Mouse (Mus musculus) forebrain, embryonic 12.5 days (tissue): Measurements from ENCODE around the gene Dkk1. TPM values are rescaled to one million over a fixed set of nuclear protein-coding genes. Genes with fewer than 3 reads are reported as not detected.
"Not testable (repeated sequence)": the region's sequence is repeated elsewhere in the genome, so short reads cannot be mapped to it uniquely, and the experiment has no call there.

ENCODE experiments used
- ATAC-seq: fragments of 200-750 bp; cut with Nextera tagmentation; 2 replicates; pipeline ENCODE4 v1.8.0; 2017; ENCODE audit warnings: moderate TSS enrichment; ENCODE audit not compliant: low FRiP score
- H3K27ac ChIP-seq: fragments of 300-500 bp; sonication (generic); 2 replicates; pipeline ENCODE4 v1.5.1; 2016; ENCODE audit warnings: mild to moderate bottlenecking
- H3K27me3 ChIP-seq: fragments of 300-500 bp; sonication (generic); 2 replicates; pipeline ENCODE4 v1.6.1; 2016; ENCODE audit warnings: mild to moderate bottlenecking
- H3K36me3 ChIP-seq: fragments of 300-500 bp; sonication (generic); replicated peaks from 2 replicates; pipeline ENCODE4 v1.6.1; 2016; ENCODE audit warnings: mild to moderate bottlenecking
- H3K4me1 ChIP-seq: fragments of 300-500 bp; sonication (generic); 2 replicates; pipeline ENCODE4 v1.6.1; 2016
- H3K4me2 ChIP-seq: fragments of 300-500 bp; sonication (generic); 2 replicates; pipeline ENCODE4 v1.6.1; 2016; ENCODE audit warnings: mild to moderate bottlenecking, moderate library complexity
- H3K4me3 ChIP-seq: fragments of 300-500 bp; sonication (generic); replicated peaks from 2 replicates; pipeline ENCODE4 v1.5.1; 2016; ENCODE audit warnings: mild to moderate bottlenecking
- H3K9ac ChIP-seq: fragments of 300-500 bp; sonication (generic); 2 replicates; pipeline ENCODE4 v1.6.1; 2016; ENCODE audit warnings: mild to moderate bottlenecking
- H3K9me3 ChIP-seq: fragments of 300-500 bp; sonication (generic); 2 replicates; pipeline ENCODE4 v1.6.1; 2016
- WGBS: fragments of 180-500 bp; shearing (Covaris S2); methylation state at CpG from one replicate; pipeline ENCODE4 v1.1.7; 2016; 5-methylcytosine and 5-hydroxymethylcytosine counted together
- polyA plus RNA-seq: library from polyadenylated mRNA; unstranded; fragments of >200 nt; fragmentation: Nextera tagmentation; extraction: Ambion mirVana; gene quantifications from 2 replicates; pipeline ENCODE4 v1.2.1, GENCODE M21; 2016

The Dkk1 gene
- polyA plus RNA-seq: 3.0 and 3.1 TPM in 2 replicates

GRCm38 (mm10) chr19:30549044-30549853 lies at the start of gene Dkk1:
TSS of gene Dkk1 (minus strand) at chr19:30549665.
- Histone ChIP-seq H3K9me3 (no peaks in the 10 kb centered on the region), H3K36me3 (no peaks in the 10 kb centered on the region), H3K27ac (no peak within 1 kb of the TSS), H3K27me3 (peaks cover 85% of the 10 kb centered on the region), H3K4me2 (peak within 1 kb of the TSS; percentile 60), H3K4me1 (peaks cover 28% of the 10 kb centered on the region), H3K9ac (peak within 1 kb of the TSS; percentile 40; the same call in 1 of the 2 replicates), H3K4me3 (peak within 1 kb of the TSS; percentile 40)
- peak; percentile 84 for ATAC-seq
- WGBS: under 1% methylated on average over 26 of the region's 26 CpGs

- no peaks in the 10 kb centered on the region for H3K9me3 ChIP-seq
- no peak for ATAC-seq
- no peak overlapping the region for H3K4me3 ChIP-seq
- H3K9ac ChIP-seq: no peak overlapping the region
- no peak overlapping the region for H3K4me2 ChIP-seq
- no peaks in the 10 kb centered on the region for H3K36me3 ChIP-seq
- no peaks in the 10 kb centered on the region for H3K27me3 ChIP-seq
- 75% methylated on average over 3 of the region's 3 CpGs for WGBS
- no peaks in the 10 kb centered on the region for H3K4me1 ChIP-seq
- no peak overlapping the region for H3K27ac ChIP-seq
Observed at GRCm38 (mm10) chr19:30586366-30586765, 36.9 kb upstream of the Dkk1 start.

GRCm38 (mm10) chr19:30564516-30564915 lies 15.1 kb upstream of the Dkk1 start:
- H3K36me3 ChIP-seq: no peaks in the 10 kb centered on the region
- H3K4me2 ChIP-seq: no peak overlapping the region
- H3K27me3 ChIP-seq: no peaks in the 10 kb centered on the region
- ATAC-seq: no peak
- H3K4me1 ChIP-seq: no peaks in the 10 kb centered on the region
- H3K9ac ChIP-seq: no peak overlapping the region
- 0 out of 2 replicates have a peak, but pooled peaks cover 3% of the 10 kb centered on the region for H3K9me3 ChIP-seq
- 54% methylated on average over 6 of the region's 6 CpGs for WGBS
- H3K27ac ChIP-seq: no peak overlapping the region
- H3K4me3 ChIP-seq: no peak overlapping the region

- ATAC-seq: no peak
- no peaks in the 10 kb centered on the region for H3K36me3 ChIP-seq
- 91% methylated on average over 3 of the region's 3 CpGs for WGBS
Observed at GRCm38 (mm10) chr19:30563876-30564275, 14.4 kb upstream of the Dkk1 start.

GRCm38 (mm10) chr19:30558024-30558423 lies 8.6 kb upstream of the Dkk1 start:
- H3K9ac ChIP-seq: no peak overlapping the region
- H3K4me3 ChIP-seq: no peak overlapping the region
- 0 out of 2 replicates have a peak, but pooled peaks cover 3% of the 10 kb centered on the region for H3K9me3 ChIP-seq
- H3K4me2 ChIP-seq: no peak overlapping the region
- H3K4me1 ChIP-seq: peaks cover 4% of the 10 kb centered on the region
- no peak overlapping the region for H3K27ac ChIP-seq
- peaks cover 14% of the 10 kb centered on the region for H3K27me3 ChIP-seq
- no peaks in the 10 kb centered on the region for H3K36me3 ChIP-seq
- no peak for ATAC-seq

More at GRCm38 (mm10) chr19:30563876-30564275, 14.4 kb upstream of the Dkk1 start:
- no peaks in the 10 kb centered on the region for H3K4me1 ChIP-seq
- no peak overlapping the region for H3K4me3 ChIP-seq
- no peak overlapping the region for H3K27ac ChIP-seq
- H3K9me3 ChIP-seq: 0 out of 2 replicates have a peak, but pooled peaks cover 3% of the 10 kb centered on the region
- H3K4me2 ChIP-seq: no peak overlapping the region
- no peaks in the 10 kb centered on the region for H3K27me3 ChIP-seq
- no peak overlapping the region for H3K9ac ChIP-seq

GRCm38 (mm10) chr19:30554467-30554881 lies 5.0 kb upstream of the Dkk1 start:
- peak; percentile 66; the same call in 1 of the 2 replicates for ATAC-seq
- H3K27me3 ChIP-seq: peaks cover 45% of the 10 kb centered on the region
- H3K9me3 ChIP-seq: no peaks in the 10 kb centered on the region
- peak overlapping the region; percentile 50 for H3K4me2 ChIP-seq
- peaks cover 13% of the 10 kb centered on the region for H3K4me1 ChIP-seq
- H3K4me3 ChIP-seq: peak overlapping the region; percentile 23
- under 1% methylated on average over 12 of the region's 12 CpGs for WGBS
- H3K36me3 ChIP-seq: no peaks in the 10 kb centered on the region
- no peak overlapping the region for H3K9ac ChIP-seq
- no peak overlapping the region for H3K27ac ChIP-seq

GRCm38 (mm10) chr19:30553740-30554139 lies 4.3 kb upstream of the Dkk1 start:
- no peak for ATAC-seq
- Histone ChIP-seq H3K4me1 (peaks cover 21% of the 10 kb centered on the region), H3K27me3 (peaks cover 52% of the 10 kb centered on the region), H3K36me3 (no peaks in the 10 kb centered on the region), H3K27ac (no peak overlapping the region), H3K9ac (no peak overlapping the region), H3K9me3 (no peaks in the 10 kb centered on the region), H3K4me3 (no peak overlapping the region), H3K4me2 (no peak overlapping the region)
- 3% methylated on average over 4 of the region's 4 CpGs for WGBS

GRCm38 (mm10) chr19:30552260-30552659 lies 2.8 kb upstream of the Dkk1 start:
- H3K9ac ChIP-seq: no peak overlapping the region
- peaks cover 67% of the 10 kb centered on the region for H3K27me3 ChIP-seq
- no peak for ATAC-seq
- WGBS: 53% methylated on average over 8 of the region's 8 CpGs
- peaks cover 28% of the 10 kb centered on the region for H3K4me1 ChIP-seq
- H3K36me3 ChIP-seq: no peaks in the 10 kb centered on the region
- H3K9me3 ChIP-seq: no peaks in the 10 kb centered on the region
- H3K4me3 ChIP-seq: no peak overlapping the region
- no peak overlapping the region for H3K4me2 ChIP-seq
- no peak overlapping the region for H3K27ac ChIP-seq

- Histone ChIP-seq H3K4me1 (peaks cover 28% of the 10 kb centered on the region), H3K9ac (no peak overlapping the region), H3K9me3 (no peaks in the 10 kb centered on the region), H3K27ac (no peak overlapping the region), H3K27me3 (peaks cover 86% of the 10 kb centered on the region), H3K4me3 (peak overlapping the region; percentile 40), H3K4me2 (peak overlapping the region; percentile 60), H3K36me3 (no peaks in the 10 kb centered on the region)
- peak; percentile 10; the same call in 1 of the 2 replicates for ATAC-seq
- WGBS: under 1% methylated on average over 17 of the region's 17 CpGs
Observed at GRCm38 (mm10) chr19:30549854-30550647, 586 bp upstream of the Dkk1 start.

GRCm38 (mm10) chr19:30548411-30549043 lies 938 bp downstream of the Dkk1 start:
- no peaks in the 10 kb centered on the region for H3K9me3 ChIP-seq
- 0 out of 2 replicates have a peak overlapping the region, but pooled peaks have one; percentile 40 for H3K9ac ChIP-seq
- peak overlapping the region; percentile 60 for H3K4me2 ChIP-seq
- peak; percentile 44; the same call in 1 of the 2 replicates for ATAC-seq
- no peaks in the 10 kb centered on the region for H3K36me3 ChIP-seq
- WGBS: under 1% methylated on average over 23 of the region's 23 CpGs
- H3K4me1 ChIP-seq: peaks cover 26% of the 10 kb centered on the region
- peaks cover 83% of the 10 kb centered on the region for H3K27me3 ChIP-seq
- no peak overlapping the region for H3K27ac ChIP-seq
- peak overlapping the region; percentile 40 for H3K4me3 ChIP-seq

- H3K9ac ChIP-seq, H3K36me3 ChIP-seq, H3K27ac ChIP-seq, ATAC-seq, H3K9me3 ChIP-seq, H3K4me1 ChIP-seq: not testable (repeated sequence)
- WGBS: 2% methylated on average over 42 of the region's 44 CpGs
- peak overlapping the region; percentile 61 for H3K4me2 ChIP-seq
- H3K4me3 ChIP-seq: peak overlapping the region; percentile 44
- H3K27me3 ChIP-seq: peaks cover 40% of the 10 kb centered on the region
Observed at GRCm38 (mm10) chr19:30539365-30539941, 10.0 kb downstream of the Dkk1 start.
